Mouse (Mus musculus): ENCODE data around the gene Mast2.

- TF ChIP-seq CTCF (conservative IDR thresholded peaks at IDR 0.05; ENCODE audit: insufficient read depth, insufficient read length, low read depth, low read length) (no peak), POLR2A (IDR thresholded peaks at IDR 0.05; ENCODE audit: low read depth, low read length) (no peak)
These were observed 43.0 kb upstream of the Mast2 start for GRCm38 (mm10) chr4:116506886-116507424.
